Mouse (Mus musculus): ENCODE results near the gene Rad51.

Rad51 gene

DNA sequence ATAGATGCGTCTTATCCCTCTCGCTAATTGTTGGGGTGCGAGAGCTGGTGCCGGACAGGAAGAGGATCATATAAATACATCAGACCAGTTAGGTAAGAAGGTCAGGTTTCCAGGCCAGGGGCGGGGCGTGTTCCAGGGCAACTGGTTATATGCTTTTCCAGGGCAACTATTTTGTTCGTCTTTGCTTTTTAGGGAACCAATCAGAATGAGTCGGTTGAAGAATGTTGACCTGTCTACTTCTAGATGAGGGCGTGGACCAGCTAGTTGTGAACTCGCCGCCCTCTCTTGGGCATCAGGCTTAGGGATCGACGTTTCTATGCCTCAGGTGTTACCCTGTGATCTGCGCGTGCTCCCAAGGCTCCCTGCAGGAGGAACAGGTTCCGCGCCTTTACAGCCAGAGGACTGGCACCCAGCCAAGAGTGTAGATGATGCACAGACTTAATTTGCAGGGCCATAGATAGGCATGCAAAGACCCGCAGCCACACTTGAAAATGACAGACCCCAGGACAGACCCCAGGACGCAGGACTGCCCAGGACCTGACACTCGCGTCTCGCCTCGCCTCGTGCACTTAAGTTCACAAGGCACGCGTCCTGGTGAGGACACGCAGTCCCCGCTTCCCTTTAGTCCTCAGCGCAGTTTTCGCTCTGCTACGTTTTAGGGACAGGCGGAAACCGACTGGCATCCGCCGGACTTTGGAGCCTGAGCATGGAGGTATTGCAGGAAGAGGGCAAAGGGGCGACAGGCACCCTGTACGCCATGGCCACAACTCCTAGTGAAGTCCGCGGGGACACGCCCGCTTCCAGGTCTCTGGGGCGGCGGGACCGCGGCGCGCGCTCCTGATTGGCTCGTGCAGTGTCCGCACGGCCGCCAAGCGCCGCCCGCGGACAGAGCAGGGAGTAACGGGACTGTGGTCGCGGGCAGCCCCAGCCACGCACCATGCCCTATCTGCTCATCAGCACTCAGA, 54.6 kb downstream of the Rad51 start, which contains the start of gene Gchfr:
Gene Gchfr (plus strand): TSS at position 873 of the 965 bp plus-strand sequence.
- under 1% methylated on average over 60 of the region's 60 CpGs for WGBS

DNA sequence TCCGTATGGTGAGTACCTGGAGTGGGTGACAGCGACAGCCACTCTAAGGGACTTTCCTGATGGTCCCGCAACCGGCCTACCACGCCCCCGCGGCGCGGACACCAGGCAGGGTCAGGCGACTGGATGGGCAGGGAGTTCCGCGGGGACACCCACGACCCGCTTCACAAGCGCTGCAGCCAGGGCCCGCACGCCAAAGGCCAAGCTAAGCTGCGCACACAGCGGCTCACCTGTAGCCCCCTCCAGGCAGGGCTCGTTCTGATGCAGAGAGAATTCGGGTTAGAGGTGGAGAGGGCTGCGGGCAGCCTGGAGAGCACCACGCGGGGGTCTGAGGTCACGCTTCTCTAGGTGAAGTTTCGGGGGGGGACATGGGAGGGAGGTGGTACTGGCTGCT, 55.3 kb downstream of the Rad51 start:
- 8% methylated on average over 26 of the region's 26 CpGs for WGBS

DNA sequence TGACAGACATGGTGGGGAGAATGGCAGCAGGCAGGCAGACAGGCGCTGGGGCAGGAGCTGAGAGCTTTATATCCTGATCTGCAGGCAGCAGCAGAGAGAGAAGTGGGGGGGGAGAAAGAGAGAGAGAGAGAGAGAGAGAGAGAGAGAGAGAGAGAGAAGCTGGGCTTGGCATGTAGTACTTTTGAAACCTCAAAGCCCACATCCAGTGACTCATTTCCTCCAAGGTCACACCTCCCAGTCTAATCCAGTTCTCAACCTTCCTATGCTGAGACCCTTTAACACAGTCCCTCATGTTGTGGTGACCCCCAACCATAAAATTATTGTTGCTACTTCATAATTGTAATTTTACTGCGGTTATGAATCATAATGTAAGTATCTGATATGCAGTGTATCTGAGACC, 57.7 kb downstream of the Rad51 start:
- 89% methylated on average over 2 of the region's 2 CpGs for WGBS

DNA sequence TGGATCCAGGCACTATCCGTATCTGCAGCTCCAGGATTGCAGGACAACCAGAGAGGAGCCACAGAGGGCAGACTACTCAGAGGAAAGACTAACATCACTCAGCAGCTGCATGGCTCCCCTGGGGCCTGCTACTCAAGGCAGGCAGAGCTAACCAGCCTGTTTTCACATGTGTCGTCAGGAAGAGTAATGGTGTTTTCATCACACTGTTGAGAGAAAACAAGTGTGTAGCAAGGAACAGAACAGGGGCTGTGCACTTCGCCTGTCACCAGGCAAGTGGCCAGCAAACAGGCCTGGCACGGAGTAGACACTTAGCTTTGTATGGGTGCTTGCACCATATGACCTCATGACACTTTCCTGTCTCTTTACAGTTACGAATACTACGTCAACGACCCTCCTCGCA, 59.0 kb downstream of the Rad51 start:
- WGBS: 82% methylated on average over 8 of the region's 8 CpGs

DNA sequence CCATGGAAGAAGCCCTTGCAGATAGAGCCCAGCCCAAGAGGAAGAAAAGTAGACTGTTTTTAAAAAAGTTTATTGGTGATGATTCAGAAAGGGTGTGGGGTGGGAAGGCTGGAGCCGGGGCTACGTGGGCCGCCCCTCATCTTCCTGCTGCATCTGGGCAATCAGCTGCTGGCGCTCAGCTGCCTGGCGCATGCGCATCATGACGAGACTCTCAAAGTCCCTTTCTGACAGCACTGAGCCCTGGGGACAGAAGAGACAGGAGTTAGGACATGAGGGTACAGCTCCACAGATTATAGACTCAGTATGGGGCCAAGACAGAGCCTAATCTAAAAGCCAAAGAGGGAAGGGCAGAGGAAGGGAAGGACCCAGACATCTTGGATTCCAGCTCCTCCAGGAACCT, 59.9 kb downstream of the Rad51 start:
- WGBS: 83% methylated on average over 7 of the region's 7 CpGs

DNA sequence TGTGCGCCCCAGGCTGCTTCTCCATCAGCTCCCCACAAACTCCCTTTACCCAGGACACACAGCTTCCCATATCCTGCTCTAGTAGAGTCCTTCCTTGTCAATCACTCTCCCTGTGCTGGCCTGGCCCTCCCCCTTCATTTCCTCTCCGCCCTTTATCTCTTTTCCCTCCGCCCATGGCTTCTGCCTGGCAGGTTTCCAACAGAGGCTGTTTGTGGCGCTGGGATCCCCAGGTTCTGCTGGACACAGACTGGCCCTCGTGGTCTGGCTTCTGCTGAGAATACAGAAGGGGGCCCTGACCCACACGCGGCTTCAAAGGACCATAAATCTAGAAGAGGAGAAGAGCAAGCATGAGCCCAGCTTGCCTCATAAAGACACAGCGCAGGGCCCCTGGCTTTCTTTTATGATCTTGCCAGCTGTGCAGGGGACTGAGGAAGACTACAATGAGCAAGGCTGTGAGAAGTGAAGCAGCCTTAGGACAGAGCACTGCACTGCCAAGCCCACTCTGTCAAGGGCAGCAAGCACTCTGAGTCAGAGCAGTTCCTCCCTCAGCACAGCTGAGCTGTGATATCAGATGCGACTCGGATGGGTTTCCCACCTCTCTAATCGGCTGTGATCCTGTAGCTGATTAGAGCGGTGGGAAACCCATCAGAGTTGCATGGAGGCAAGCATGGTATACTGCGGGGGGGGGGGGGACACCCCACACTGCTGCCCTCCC, 60.4 kb downstream of the Rad51 start:
- WGBS: 38% methylated on average over 13 of the region's 13 CpGs

DNA sequence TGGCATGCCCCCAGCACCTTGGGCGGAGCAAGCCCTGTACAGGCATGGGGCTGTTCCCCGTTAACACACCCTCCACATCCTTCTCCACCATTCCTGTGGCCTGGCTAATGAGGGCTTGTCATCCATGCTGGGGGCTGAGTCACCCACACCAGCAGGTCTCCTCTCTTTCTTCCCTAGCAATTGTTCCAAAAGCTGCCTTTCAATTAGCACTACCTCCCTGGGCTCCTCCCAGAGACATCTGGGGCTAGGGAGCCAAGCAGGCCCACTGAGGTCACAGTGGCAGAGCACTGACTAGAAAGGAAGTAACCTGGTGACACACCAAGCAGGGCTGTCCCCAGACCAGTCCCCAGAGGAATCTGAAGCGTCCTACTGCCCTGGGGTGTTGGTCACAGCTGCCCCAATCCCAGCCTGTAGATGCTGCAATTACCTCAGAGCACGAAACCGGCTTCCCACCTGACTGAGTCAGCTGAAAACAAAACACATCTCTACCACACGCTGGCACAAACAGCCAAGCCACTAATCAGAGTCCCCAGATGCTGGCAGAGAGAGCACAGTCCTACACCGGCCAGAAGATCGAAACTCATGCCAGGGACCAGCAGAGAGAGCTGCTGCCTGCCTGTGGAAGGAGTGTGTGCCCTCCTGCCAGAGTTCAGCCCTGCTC, 61.5 kb downstream of the Rad51 start, which contains the start of gene Gm14137:
Gene Gm14137 (plus strand): TSS at position 519 of the 661 bp plus-strand sequence.
- 60% methylated on average over 8 of the region's 8 CpGs for WGBS

DNA sequence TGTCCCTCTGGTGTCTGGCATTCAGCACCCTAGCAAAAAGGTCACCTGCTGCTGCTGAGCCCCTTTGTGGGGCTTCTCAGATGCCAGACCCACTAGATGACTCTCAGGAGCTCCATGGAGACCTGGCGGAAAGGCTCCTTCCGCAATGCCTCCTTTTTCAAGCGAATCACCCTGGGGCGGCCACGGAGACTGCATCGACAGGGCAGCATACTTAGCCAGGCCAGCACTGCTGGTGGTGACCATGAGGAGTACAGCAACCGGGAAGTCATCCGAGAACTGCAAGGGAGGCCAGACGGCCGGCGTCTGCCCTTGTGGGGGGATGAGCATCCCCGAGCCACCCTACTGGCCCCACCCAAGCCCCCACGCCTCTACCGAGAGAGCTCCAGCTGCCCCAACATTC, 62.3 kb downstream of the Rad51 start:
- 85% methylated on average over 14 of the region's 14 CpGs for WGBS

DNA sequence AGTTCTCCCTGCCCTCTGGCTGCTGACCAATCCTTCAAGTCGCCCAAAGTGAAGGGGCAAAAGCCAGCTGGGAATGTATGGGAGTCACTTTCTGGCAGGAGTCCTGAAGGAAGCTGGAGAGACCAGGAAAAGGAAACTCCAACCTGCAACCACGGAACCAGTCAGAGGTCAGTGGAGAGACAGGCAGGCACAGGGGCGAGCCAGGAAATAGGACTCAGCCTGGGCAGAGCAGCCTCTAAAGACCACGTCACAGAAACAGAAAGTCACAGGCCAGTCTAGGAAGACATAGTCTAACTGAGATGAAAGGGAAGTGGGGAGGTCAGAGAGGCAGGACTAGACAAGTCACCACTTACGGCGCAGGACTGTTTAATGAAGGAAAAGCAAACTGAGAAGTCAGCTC, 63.0 kb downstream of the Rad51 start:
- WGBS: 71% methylated on average over 6 of the region's 6 CpGs

DNA sequence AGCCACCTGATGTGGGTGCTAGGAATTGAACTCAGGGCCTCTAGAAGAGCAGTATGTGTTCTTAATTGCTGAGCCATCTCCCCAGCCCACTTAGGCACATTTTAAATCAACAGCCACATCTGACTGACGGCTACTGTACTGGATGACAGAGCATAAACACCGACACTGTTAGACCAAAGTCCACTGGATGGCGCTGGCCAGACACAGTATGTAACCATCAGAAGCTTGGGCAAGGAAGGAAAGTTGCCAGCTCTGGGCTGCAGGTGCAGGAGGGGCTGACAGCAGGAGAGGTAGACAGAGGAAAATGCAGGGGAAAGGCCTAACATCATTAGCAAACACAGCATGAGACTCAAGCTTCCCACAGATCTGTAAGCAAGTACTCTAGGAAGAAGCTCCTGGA, 64.2 kb downstream of the Rad51 start:
- whole genome bisulfite sequencing: 72% methylated on average over 3 of the region's 3 CpGs

DNA sequence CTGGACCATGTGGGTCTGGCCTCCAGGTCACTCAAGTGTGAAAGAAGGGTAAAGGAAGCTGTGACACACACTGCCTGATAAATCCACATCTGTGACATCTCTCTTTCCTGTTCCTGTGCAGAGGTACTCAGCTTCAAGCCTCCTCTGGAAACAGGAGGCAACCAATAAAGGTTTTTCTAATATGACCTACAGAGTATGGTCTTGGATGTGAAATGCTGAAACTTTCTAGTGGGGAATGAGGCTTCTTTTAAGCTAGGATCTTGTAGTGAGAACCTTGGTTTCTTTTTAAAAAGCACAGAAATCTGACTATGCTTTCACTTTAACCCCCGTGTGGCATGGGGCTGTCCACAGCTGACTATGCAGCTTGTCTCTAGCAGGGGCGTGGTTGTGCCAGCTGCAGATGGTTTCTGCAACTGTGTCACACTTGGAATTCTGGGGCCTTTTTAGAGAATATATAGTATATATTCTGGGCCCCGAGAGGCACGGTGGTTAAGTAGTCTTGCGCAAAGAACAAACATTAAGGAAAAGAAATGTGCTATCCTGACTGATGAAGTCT, 64.9 kb downstream of the Rad51 start:
- WGBS: 85% methylated on average over 5 of the region's 5 CpGs

DNA sequence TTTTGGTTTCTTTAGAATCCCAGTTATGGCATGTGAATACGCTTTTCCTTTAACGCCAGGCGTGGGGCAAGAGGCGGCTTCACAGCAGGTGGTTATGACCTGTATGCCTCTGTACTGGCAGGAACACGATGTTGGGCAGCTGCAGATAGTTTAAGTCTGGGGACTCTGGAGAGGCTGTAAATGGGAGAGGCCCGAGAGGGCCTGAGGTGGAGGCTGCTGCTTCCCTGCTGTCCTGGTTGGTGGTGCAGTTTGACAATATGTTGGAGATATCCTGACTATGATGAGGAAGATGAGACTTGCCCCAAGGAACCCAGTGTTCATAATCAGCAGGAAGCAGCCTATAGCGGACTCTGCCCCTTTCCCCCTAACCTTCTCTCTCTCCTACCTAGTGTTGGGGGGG, 70.3 kb downstream of the Rad51 start:
- WGBS: 85% methylated on average over 7 of the region's 7 CpGs

DNA sequence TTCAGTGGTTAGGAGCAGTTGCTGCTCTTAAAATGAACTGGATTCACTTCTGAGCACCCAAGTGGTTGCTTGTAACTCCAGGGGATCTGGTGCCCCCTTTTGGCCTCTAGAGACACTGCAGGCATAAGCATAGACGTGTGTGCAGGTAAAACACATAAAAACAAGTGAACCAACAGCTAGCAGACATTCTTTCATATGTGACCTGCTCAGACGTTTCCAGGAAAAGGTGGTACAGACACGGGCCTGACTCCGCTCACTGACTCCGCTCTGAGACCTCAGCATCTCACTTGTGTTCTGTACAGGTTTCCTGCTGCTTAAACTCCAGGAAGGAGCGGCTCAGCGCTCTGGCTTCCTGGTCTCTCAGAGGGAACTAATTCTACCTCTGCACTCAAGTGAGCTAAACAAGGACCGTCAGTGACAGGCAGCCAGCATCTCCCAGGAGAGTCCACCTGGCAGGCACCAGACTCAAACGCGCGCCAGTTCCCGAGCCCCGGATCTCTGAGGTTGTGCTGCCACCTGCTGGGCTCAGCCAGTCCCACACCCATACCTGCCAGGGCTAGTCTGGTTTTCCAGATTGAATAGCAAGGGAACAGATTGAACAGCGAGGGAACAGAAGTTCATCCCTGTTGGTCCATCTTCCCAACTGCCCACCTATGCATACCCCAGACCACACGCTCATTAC, 76.6 kb downstream of the Rad51 start:
- WGBS: 5% methylated on average over 15 of the region's 15 CpGs

DNA sequence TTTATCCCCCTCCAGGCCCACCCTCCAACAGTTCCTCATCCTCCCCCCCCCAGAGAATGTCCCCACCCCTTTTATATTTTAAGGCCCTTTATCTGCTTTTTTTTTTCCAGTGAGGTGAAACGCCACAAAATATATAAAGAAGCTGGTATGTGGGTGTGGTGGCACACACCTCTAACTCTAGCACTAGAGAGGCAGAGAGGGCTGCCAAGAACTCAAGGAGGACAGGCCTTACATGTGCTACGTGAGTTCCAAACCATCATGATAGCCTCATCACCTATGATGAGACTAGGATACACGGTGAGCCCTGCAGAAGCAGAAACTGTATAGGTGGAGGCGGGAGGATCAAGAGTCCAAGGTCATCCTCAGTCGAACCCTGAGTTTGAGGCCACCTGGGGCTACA, 78.4 kb downstream of the Rad51 start:
- 80% methylated on average over 5 of the region's 5 CpGs for WGBS

DNA sequence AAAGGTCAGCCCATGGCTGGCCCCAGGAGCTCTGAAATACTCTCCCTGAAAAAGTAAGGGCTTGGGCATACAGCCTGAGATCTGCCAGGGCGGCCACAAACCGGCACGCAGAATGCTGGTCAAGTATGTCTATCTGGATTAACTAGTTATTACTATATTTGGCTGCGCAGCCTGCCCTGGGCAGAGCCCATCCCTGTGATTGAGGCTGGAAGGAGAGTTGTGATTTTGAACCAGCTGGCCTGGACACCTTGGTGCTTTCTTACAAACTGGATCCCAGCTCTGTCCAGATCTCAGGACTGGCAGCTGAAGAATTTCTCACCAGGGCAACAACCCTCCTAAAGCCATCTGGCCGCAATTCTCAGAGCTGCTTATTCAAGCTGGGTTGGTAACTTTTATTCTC, 81.5 kb downstream of the Rad51 start:
- WGBS: 70% methylated on average over 5 of the region's 5 CpGs

DNA sequence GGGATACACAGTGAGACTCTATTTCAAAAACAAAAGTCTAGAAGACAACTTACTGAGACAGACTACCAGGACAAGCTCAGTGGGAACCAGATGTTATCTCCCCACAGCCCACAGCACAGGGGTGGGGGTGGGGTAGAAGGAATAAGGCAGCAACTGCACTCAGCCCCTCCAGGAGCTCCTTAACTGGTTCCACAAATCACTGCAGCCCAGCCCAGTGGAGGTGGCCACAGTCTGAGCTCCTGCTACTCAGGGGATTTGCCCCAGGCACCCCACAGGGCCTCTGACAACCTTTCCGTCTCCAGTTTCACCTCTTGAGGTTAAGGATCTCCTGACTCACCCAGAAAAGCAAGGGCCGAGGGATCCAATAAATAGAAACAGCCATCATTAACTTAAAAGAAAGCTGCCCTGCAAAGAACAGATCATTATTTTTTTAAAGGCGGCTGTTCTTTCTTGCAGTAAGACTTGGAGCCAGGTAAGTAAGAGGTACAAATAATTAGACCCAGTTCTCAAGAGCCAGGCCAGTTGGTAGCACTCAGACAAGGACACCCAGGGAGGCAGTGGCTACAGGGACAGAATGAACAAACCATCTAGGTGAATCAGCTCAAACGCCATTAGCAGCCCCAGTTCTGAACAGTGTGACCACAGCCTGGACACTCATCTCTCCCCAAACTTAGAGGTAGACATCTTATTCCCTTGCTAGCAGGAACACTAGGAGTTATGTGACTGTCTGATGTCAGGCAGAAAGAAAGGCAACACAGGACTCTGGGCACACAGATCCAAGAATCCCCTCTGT, 83.9 kb downstream of the Rad51 start:
- 83% methylated on average over 4 of the region's 4 CpGs for WGBS
